16 mouse cellular contexts compared by ENCODE assay signal in the genomic region with DNA sequence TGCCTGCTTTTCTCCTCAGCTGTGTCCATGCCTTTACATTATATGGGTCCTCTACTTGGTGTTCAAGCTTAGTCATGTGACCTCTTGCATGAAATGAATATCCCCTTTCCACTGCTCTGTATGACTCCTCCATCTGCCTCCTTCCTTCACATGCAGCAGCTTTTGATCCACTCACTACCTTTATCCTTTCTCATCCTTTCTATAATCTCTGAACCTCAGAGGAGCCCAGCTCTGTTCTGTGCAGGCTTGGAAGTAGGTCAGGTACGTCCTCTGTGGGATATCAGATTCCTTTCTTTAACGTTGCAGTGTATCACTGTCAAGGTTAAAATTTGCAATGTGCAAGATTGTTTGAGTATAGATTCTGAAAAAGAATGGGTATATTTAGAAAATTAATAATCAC.
"Had no signal": no experiment of that assay in that cellular context is flagged by ENCODE, and none has a peak within 500 bp of the region (broad histone marks: within the 10 kb centered on the region; RNA-seq: fewer than 3 reads in every experiment).

No protein-coding gene starts in this region.

- H3K36me3 ChIP-seq: liver, embryonic 12.5 days; lung, embryonic 15.5 days; neural tube, embryonic 12.5 days; stomach, embryonic 15.5 days had no signal

- H3K9me3 ChIP-seq: liver, embryonic 12.5 days; lung, embryonic 15.5 days; neural tube, embryonic 12.5 days; stomach, embryonic 15.5 days had no signal

- H3K9ac ChIP-seq: liver, embryonic 12.5 days; liver, embryonic 14.5 days; lung, embryonic 15.5 days; neural tube, embryonic 12.5 days; stomach, embryonic 15.5 days had no signal

- H3K27me3 ChIP-seq: liver, embryonic 12.5 days; lung, embryonic 15.5 days; megakaryocyte, embryonic 14.5 days; neural tube, embryonic 12.5 days; stomach, embryonic 15.5 days had no signal

- H3K4me2 ChIP-seq: liver, embryonic 12.5 days; lung, embryonic 15.5 days; neural tube, embryonic 12.5 days; stomach, embryonic 15.5 days had no signal

- ATAC-seq: liver, embryonic 12.5 days; lung, postnatal 0 days had no signal

- DNase-seq: lung, adult 2 months; lung, postnatal 14 days; lung, postnatal 36 days; right cerebral cortex, postnatal 14 days; thymus, adult 2 months; thymus, postnatal 25 days; thymus, postnatal 4 days had no signal

- H3K27ac ChIP-seq: liver, embryonic 12.5 days; liver, embryonic 14.5 days; lung, embryonic 15.5 days; macrophage; neural tube, embryonic 12.5 days; stomach, embryonic 15.5 days; stomach, postnatal 0 days had no signal

- H3K4me3 ChIP-seq: liver, embryonic 12.5 days; lung, embryonic 15.5 days; megakaryocyte, embryonic 14.5 days; neural tube, embryonic 12.5 days; stomach, embryonic 15.5 days had no signal

- H3K4me1 ChIP-seq: liver, embryonic 12.5 days; lung, embryonic 15.5 days; megakaryocyte, embryonic 14.5 days; neural tube, embryonic 12.5 days; stomach, embryonic 15.5 days had no signal
